Mouse (Mus musculus) CH12.LX (cell line): ENCODE results near the gene Slc24a5. TPM values are rescaled to one million over a fixed set of nuclear protein-coding genes. Genes with fewer than 3 reads are reported as not detected.

Source experiments
- DNase-seq: peaks from one replicate; pipeline ENCODE4 v3.0.0-alpha.2; 2013; ENCODE audit errors: extremely low read depth
- H3K27ac ChIP-seq: 2 replicates; pipeline ENCODE4 v1.5.1; 2012; ENCODE audit warnings: low read depth, mild to moderate bottlenecking, control low read depth, moderate library complexity; ENCODE audit not compliant: insufficient read depth
- H3K27me3 ChIP-seq: replicated peaks from 2 replicates; pipeline ENCODE3; 2012; ENCODE audit warnings: inconsistent platforms
- H3K36me3 ChIP-seq, 2 experiments: replicated peaks in 1 of 2; 2 replicates each; pipeline versions ENCODE3 to v1.6.1; 2012; ENCODE audit warnings: inconsistent platforms in 1 of 2, low read length in 1 of 2, mild to moderate bottlenecking in 1 of 2, mixed read lengths in 1 of 2, moderate library complexity in 1 of 2; ENCODE audit not compliant: control insufficient read depth in 1 of 2, insufficient read depth in 1 of 2
- H3K4me1 ChIP-seq, 2 experiments: 2 replicates each; pipeline ENCODE4 v1.6.1; 2012; ENCODE audit warnings: inconsistent platforms in 1 of 2, moderate library complexity in 1 of 2; ENCODE audit not compliant: insufficient read depth in 2 of 2, control insufficient read depth in 1 of 2
- H3K4me2 ChIP-seq: 2 replicates; pipeline ENCODE4 v1.6.1; 2012; ENCODE audit warnings: low read depth, mild to moderate bottlenecking, control low read depth; ENCODE audit not compliant: poor library complexity, insufficient read depth, severe bottlenecking
- H3K4me3 ChIP-seq, 3 experiments: fragments of 150-350 bp in 1 of 3; sonication (generic) in 1 of 3; replicated peaks in 1 of 3; 2 replicates each; pipeline versions ENCODE3 to v1.5.1; 2011 to 2012; ENCODE audit warnings: low read depth in 2 of 3, low read length in 2 of 3, mild to moderate bottlenecking in 2 of 3, moderate library complexity in 2 of 3, control low read depth in 1 of 3, improper control_type of control experiment in 1 of 3, inconsistent platforms in 1 of 3, mixed read lengths in 1 of 3; ENCODE audit not compliant: poor library complexity in 1 of 3
- H3K79me2 ChIP-seq: replicated peaks from 2 replicates; pipeline ENCODE4 v1.6.1; 2012; ENCODE audit warnings: mild to moderate bottlenecking, moderate library complexity; ENCODE audit not compliant: control insufficient read depth, poor library complexity, insufficient read depth, severe bottlenecking; ENCODE audit errors: extremely low read depth
- H3K9ac ChIP-seq: 2 replicates; pipeline ENCODE4 v1.6.1; 2012; ENCODE audit warnings: low read depth, mild to moderate bottlenecking, control low read depth, moderate library complexity; ENCODE audit not compliant: insufficient read depth
- H3K9me3 ChIP-seq: replicated peaks from 2 replicates; pipeline ENCODE3; 2012; ENCODE audit warnings: low read length, inconsistent platforms, mixed read lengths
- CHD1 ChIP-seq: IDR thresholded peaks from 2 replicates; pipeline ENCODE4 v1.6.1; 2012; ENCODE audit warnings: low read depth, low read length, improper control_type of control experiment, inconsistent platforms
- CHD2 ChIP-seq: IDR thresholded peaks from 2 replicates; pipeline ENCODE4 v1.6.1; 2011; ENCODE audit warnings: low read length, improper control_type of control experiment
- ELF1 ChIP-seq: IDR thresholded peaks from 2 replicates; pipeline ENCODE4 v1.6.1; 2014; ENCODE audit warnings: low read depth, mild to moderate bottlenecking, inconsistent platforms, low read length, improper control_type of control experiment
- EP300 ChIP-seq: IDR thresholded peaks from 2 replicates; pipeline ENCODE4 v1.6.1; 2011; ENCODE audit warnings: low read length, improper control_type of control experiment
- HCFC1 ChIP-seq: IDR thresholded peaks from 2 replicates; pipeline ENCODE4 v1.6.1; 2012; ENCODE audit warnings: low read depth, mild to moderate bottlenecking, inconsistent platforms, low read length, improper control_type of control experiment
- IRF4 ChIP-seq: IDR thresholded peaks from 2 replicates; pipeline ENCODE4 v1.6.1; 2014; ENCODE audit warnings: low read depth, mild to moderate bottlenecking, inconsistent platforms, low read length, improper control_type of control experiment
- KAT2A ChIP-seq: IDR thresholded peaks from 2 replicates; pipeline ENCODE4 v1.6.1; 2012; ENCODE audit warnings: low read length, improper control_type of control experiment, inconsistent platforms; ENCODE audit not compliant: insufficient replicate concordance
- MAFK ChIP-seq: IDR thresholded peaks from 2 replicates; pipeline ENCODE4 v1.6.1; 2011; ENCODE audit warnings: low read length, improper control_type of control experiment; ENCODE audit not compliant: insufficient replicate concordance
- MAX ChIP-seq: IDR thresholded peaks from 2 replicates; pipeline ENCODE4 v1.6.1; 2011; ENCODE audit warnings: low read length, improper control_type of control experiment
- MYC ChIP-seq: IDR thresholded peaks from 2 replicates; pipeline ENCODE4 v1.6.1; 2011; ENCODE audit warnings: low read depth, mild to moderate bottlenecking, improper control_type of control experiment, low read length
- NELFE ChIP-seq: IDR thresholded peaks from 2 replicates; pipeline ENCODE4 v1.6.1; 2011; ENCODE audit warnings: low read depth, low read length, improper control_type of control experiment
- NRF1 ChIP-seq: IDR thresholded peaks from 2 replicates; pipeline ENCODE4 v1.6.1; 2014; ENCODE audit warnings: low read depth, mild to moderate bottlenecking, inconsistent platforms, low read length, improper control_type of control experiment, moderate library complexity
- PAX5 ChIP-seq: IDR thresholded peaks from 2 replicates; pipeline ENCODE4 v1.6.1; 2012; ENCODE audit warnings: low read length, inconsistent platforms, mixed read lengths
- RCOR1 ChIP-seq: conservative IDR thresholded peaks from 2 replicates; pipeline ENCODE4 v1.6.1; 2012; ENCODE audit warnings: low read depth, mild to moderate bottlenecking, inconsistent platforms, low read length, improper control_type of control experiment
- USF2 ChIP-seq: conservative IDR thresholded peaks from 2 replicates; pipeline ENCODE4 v1.6.1; 2011; ENCODE audit warnings: low read depth, low read length, improper control_type of control experiment
- ZNF384 ChIP-seq: IDR thresholded peaks from 2 replicates; pipeline ENCODE4 v1.6.1; 2012; ENCODE audit warnings: low read depth, low read length, improper control_type of control experiment, inconsistent platforms
- dilution Hi-C: fragments of 300-500 bp; cut with MboI; formaldehyde crosslinking; loops from 2 replicates; pipeline ENCODE4 v1.14.3; 2020; ENCODE audit warnings: low sequenced_read_pairs; ENCODE audit not compliant: extremely low pct_unique_long_range_greater_than_20kb, extremely low pct_ligation_motif_present
- in situ Hi-C: fragments of 300-500 bp; cut with MboI; formaldehyde crosslinking; loops from 3 replicates; pipeline ENCODE4 v1.14.3; 2019; ENCODE audit warnings: low sequenced_read_pairs, low pct_ligation_motif_present, low pct_unique_long_range_greater_than_20kb, mixed read lengths
- polyA plus RNA-seq: library from polyadenylated mRNA; unstranded; fragments of >175 nt; gene quantifications from 2 replicates; pipeline ENCODE4 v1.2.1, GENCODE M21; 2012; ENCODE audit warnings: low read depth; ENCODE audit not compliant: insufficient read length
- total RNA-seq, 2 experiments: library from RNA; depleted of rRNA; stranded (reverse); fragments of 300-350 nt in 1 of 2; fragments of >200 nt in 1 of 2; gene quantifications; 2 replicates each; pipeline ENCODE4 v1.2.3; 2012 to 2014

The Slc24a5 gene
- total and polyA plus RNA-seq, 3 experiments: not detected

- Histone ChIP-seq H3K27ac (no peak overlapping the region), H3K79me2 (no peaks in the 10 kb centered on the region), H3K27me3 (no peaks in the 10 kb centered on the region), H3K4me1 (no peaks in the 10 kb centered on the region), H3K36me3 (no peaks in the 10 kb centered on the region), H3K9me3 (peaks cover 67% of the 10 kb centered on the region), H3K9ac (no peak overlapping the region), H3K4me3 (no peak overlapping the region), H3K4me2 (no peak overlapping the region)
- dilution Hi-C loops (no loop called here), in situ Hi-C loops (no loop called here)
- DNase-seq: no peak
- no peak for TF ChIP-seq CHD1
- no peak for TF ChIP-seq NRF1
- no peak for TF ChIP-seq RCOR1
- TF ChIP-seq EP300: no peak
- no peak for TF ChIP-seq NELFE
- TF ChIP-seq PAX5: no peak
- no peak for TF ChIP-seq USF2
- no peak for TF ChIP-seq MYC
- no peak for TF ChIP-seq ELF1
- no peak for TF ChIP-seq IRF4
These were observed 35.5 kb upstream of the Slc24a5 start for GRCm38 (mm10) chr2:125032258-125032973.

GRCm38 (mm10) chr2:125033042-125033743 lies 34.7 kb upstream of the Slc24a5 start:
- Histone ChIP-seq H3K4me1 (no peaks in the 10 kb centered on the region), H3K27ac (no peak overlapping the region), H3K36me3 (no peaks in the 10 kb centered on the region), H3K9ac (no peak overlapping the region), H3K4me2 (no peak overlapping the region), H3K9me3 (peaks cover 64% of the 10 kb centered on the region), H3K27me3 (no peaks in the 10 kb centered on the region), H3K4me3 (no peak overlapping the region), H3K79me2 (no peaks in the 10 kb centered on the region)
- no peak for DNase-seq
- dilution Hi-C loops (no loop called here), in situ Hi-C loops (no loop called here)
- TF ChIP-seq MAX: no peak
- TF ChIP-seq HCFC1: no peak
- TF ChIP-seq MAFK: no peak
- no peak for TF ChIP-seq IRF4
- TF ChIP-seq ZNF384: no peak
- TF ChIP-seq EP300: no peak
- TF ChIP-seq KAT2A: no peak
- TF ChIP-seq CHD1: no peak
- no peak for TF ChIP-seq CHD2
- no peak for TF ChIP-seq NRF1
